Mouse (Mus musculus): ENCODE measurements at regions not wholly inside any gene's neighbourhood (a gene's known extent, or its start where the extent isn't known, plus 50 kb on each side); places are given as distances from the start of the nearest gene placed in this dataset.

- no peak for TF ChIP-seq CTCF (IDR thresholded peaks at IDR 0.05; ENCODE audit: extremely low read depth, insufficient read depth, insufficient read length, insufficient replicate concordance)
- no peak for TF ChIP-seq POLR2A (IDR thresholded peaks at IDR 0.05; ENCODE audit: low read depth, low read length)
Measured at GRCm38 (mm10) chr10:16467935-16468334, 1255.1 kb upstream of the Cited2 start.

All from spleen, adult 2 months (tissue).